Mouse (Mus musculus): ENCODE data around the gene Taf5. TPM values are rescaled to one million over a fixed set of nuclear protein-coding genes. Genes with fewer than 3 reads are reported as not detected.
A peak's percentile ranks its signal among the peaks of the same experiment; 100 is the strongest.

The Taf5 gene
- polyA plus RNA-seq, 1 experiment, result 0.86 TPM

GRCm38 (mm10) chr19:47050271-47051032 is 17.1 kb upstream of the Taf5 start, which contains the start of gene Pcgf6:
Gene Pcgf6 (minus strand): TSS chr19:47050906.
- H3K36me3 ChIP-seq (ENCODE audit: control insufficient read depth), result peaks cover 22% of the 10 kb centered on the region
- peaks cover 27% of the 10 kb centered on the region for H3K4me1 ChIP-seq (ENCODE audit: control insufficient read depth)
- no peaks in the 10 kb centered on the region for H3K27me3 ChIP-seq (ENCODE audit: control insufficient read depth)
- no peak for TF ChIP-seq GATA1 (IDR thresholded peaks at IDR 0.05; ENCODE audit: low read length)
- peak within 1 kb of the TSS; percentile 77 for H3K4me3 ChIP-seq (replicated peaks)
- no peaks in the 10 kb centered on the region for H3K9me3 ChIP-seq (ENCODE audit: control insufficient read depth, low read length)

GRCm38 (mm10) chr19:47052927-47053326 is 14.6 kb upstream of the Taf5 start:
- no peak for TF ChIP-seq GATA1 (IDR thresholded peaks at IDR 0.05; ENCODE audit: low read length)
- no peak for TF ChIP-seq TAL1 (IDR thresholded peaks at IDR 0.05; ENCODE audit: low read length)
- Histone ChIP-seq H3K4me1 (ENCODE audit: control insufficient read depth) (peaks cover 26% of the 10 kb centered on the region), H3K27me3 (ENCODE audit: control insufficient read depth) (peaks cover 3% of the 10 kb centered on the region; the same call in 1 of the 2 replicates), H3K36me3 (ENCODE audit: control insufficient read depth) (peaks cover 4% of the 10 kb centered on the region), H3K4me3 (replicated peaks) (no peak overlapping the region), H3K9me3 (ENCODE audit: control insufficient read depth, low read length) (no peaks in the 10 kb centered on the region)

- H3K4me1 ChIP-seq (ENCODE audit: control insufficient read depth), result peaks cover 26% of the 10 kb centered on the region
- H3K9me3 ChIP-seq (ENCODE audit: control insufficient read depth, low read length), result no peaks in the 10 kb centered on the region
- TF ChIP-seq TAL1 (IDR thresholded peaks at IDR 0.05; ENCODE audit: low read length) (no peak), GATA1 (IDR thresholded peaks at IDR 0.05; ENCODE audit: low read length) (no peak)
- no peak overlapping the region for H3K4me3 ChIP-seq (replicated peaks)
- H3K36me3 ChIP-seq (ENCODE audit: control insufficient read depth), result no peaks in the 10 kb centered on the region
- peaks cover 3% of the 10 kb centered on the region; the same call in 1 of the 2 replicates for H3K27me3 ChIP-seq (ENCODE audit: control insufficient read depth)
Measured at GRCm38 (mm10) chr19:47053471-47053870, 14.1 kb upstream of the Taf5 start.

GRCm38 (mm10) chr19:47057684-47058083 is 9.9 kb upstream of the Taf5 start:
- Histone ChIP-seq H3K4me3 (replicated peaks) (no peak overlapping the region), H3K36me3 (ENCODE audit: control insufficient read depth) (no peaks in the 10 kb centered on the region), H3K27me3 (ENCODE audit: control insufficient read depth) (peaks cover 3% of the 10 kb centered on the region; the same call in 1 of the 2 replicates), H3K4me1 (ENCODE audit: control insufficient read depth) (no peaks in the 10 kb centered on the region), H3K9me3 (ENCODE audit: control insufficient read depth, low read length) (no peaks in the 10 kb centered on the region)
- TF ChIP-seq GATA1 (IDR thresholded peaks at IDR 0.05; ENCODE audit: low read length) (no peak), TAL1 (IDR thresholded peaks at IDR 0.05; ENCODE audit: low read length) (no peak)

GRCm38 (mm10) chr19:47065860-47066259 is 1.7 kb upstream of the Taf5 start:
- no peak for TF ChIP-seq TAL1 (IDR thresholded peaks at IDR 0.05; ENCODE audit: low read length)
- TF ChIP-seq GATA1 (IDR thresholded peaks at IDR 0.05; ENCODE audit: low read length), result no peak
- H3K4me1 ChIP-seq (ENCODE audit: control insufficient read depth), result peaks cover 24% of the 10 kb centered on the region
- peaks cover 25% of the 10 kb centered on the region for H3K36me3 ChIP-seq (ENCODE audit: control insufficient read depth)
- no peaks in the 10 kb centered on the region for H3K27me3 ChIP-seq (ENCODE audit: control insufficient read depth)
- no peaks in the 10 kb centered on the region for H3K9me3 ChIP-seq (ENCODE audit: control insufficient read depth, low read length)
- H3K4me3 ChIP-seq (replicated peaks), result no peak overlapping the region

- Histone ChIP-seq H3K4me1 (ENCODE audit: control insufficient read depth) (peaks cover 24% of the 10 kb centered on the region), H3K9me3 (ENCODE audit: control insufficient read depth, low read length) (no peaks in the 10 kb centered on the region), H3K27me3 (ENCODE audit: control insufficient read depth) (no peaks in the 10 kb centered on the region), H3K4me3 (replicated peaks) (peak overlapping the region; percentile 95), H3K36me3 (ENCODE audit: control insufficient read depth) (peaks cover 45% of the 10 kb centered on the region)
- no peak for TF ChIP-seq TAL1 (IDR thresholded peaks at IDR 0.05; ENCODE audit: low read length)
- TF ChIP-seq GATA1 (IDR thresholded peaks at IDR 0.05; ENCODE audit: low read length), result no peak
Measured at GRCm38 (mm10) chr19:47067924-47068611, 522 bp downstream of the Taf5 start.

GRCm38 (mm10) chr19:47088226-47088625 is 20.7 kb downstream of the Taf5 start:
- no peaks in the 10 kb centered on the region for H3K9me3 ChIP-seq (ENCODE audit: control insufficient read depth, low read length)
- no peaks in the 10 kb centered on the region for H3K27me3 ChIP-seq (ENCODE audit: control insufficient read depth)
- TF ChIP-seq TAL1 (IDR thresholded peaks at IDR 0.05; ENCODE audit: low read length) (no peak), GATA1 (IDR thresholded peaks at IDR 0.05; ENCODE audit: low read length) (no peak)
- no peak overlapping the region for H3K4me3 ChIP-seq (replicated peaks)
- peaks cover 58% of the 10 kb centered on the region for H3K36me3 ChIP-seq (ENCODE audit: control insufficient read depth)
- peaks cover 31% of the 10 kb centered on the region for H3K4me1 ChIP-seq (ENCODE audit: control insufficient read depth)

- Histone ChIP-seq H3K9me3 (ENCODE audit: control insufficient read depth, low read length) (no peaks in the 10 kb centered on the region), H3K4me1 (ENCODE audit: control insufficient read depth) (peaks cover 31% of the 10 kb centered on the region), H3K36me3 (ENCODE audit: control insufficient read depth) (peaks cover 56% of the 10 kb centered on the region), H3K4me3 (replicated peaks) (peak overlapping the region; percentile 74), H3K27me3 (ENCODE audit: control insufficient read depth) (no peaks in the 10 kb centered on the region)
- TF ChIP-seq GATA1 (IDR thresholded peaks at IDR 0.05; ENCODE audit: low read length) (no peak), TAL1 (IDR thresholded peaks at IDR 0.05; ENCODE audit: low read length) (no peak)
Measured at GRCm38 (mm10) chr19:47089718-47090525, 22.4 kb downstream of the Taf5 start.

Data from erythroblast, embryonic 14.5 days (primary cell).